Mouse (Mus musculus) heart, postnatal 0 days (tissue): Measurements from ENCODE around the gene Ctsk. TPM values are rescaled to one million over a fixed set of nuclear protein-coding genes. Genes with fewer than 3 reads are reported as not detected.
A peak's percentile ranks its signal among the peaks of the same experiment; 100 is the strongest.

ENCODE experiments used
- ATAC-seq: fragments of 200-750 bp; cut with Nextera tagmentation; 2 replicates; pipeline ENCODE4 v1.8.0; 2017; ENCODE audit warnings: low read depth, moderate number of reproducible peaks, moderate library complexity; ENCODE audit not compliant: insufficient read depth
- DNase-seq: peaks from one replicate; pipeline ENCODE4 v3.0.0-alpha.2; 2016; ENCODE audit warnings: low spot score
- H3K27ac ChIP-seq: fragments of 300-500 bp; sonication (generic); 2 replicates; pipeline ENCODE4 v1.5.1; 2014; ENCODE audit warnings: low read depth, mild to moderate bottlenecking
- H3K27me3 ChIP-seq: fragments of 300-500 bp; sonication (generic); 2 replicates; pipeline ENCODE4 v1.6.1; 2014; ENCODE audit warnings: low read length, mixed read lengths; ENCODE audit not compliant: control insufficient read depth, insufficient read depth
- H3K36me3 ChIP-seq: fragments of 300-500 bp; sonication (generic); replicated peaks from 2 replicates; pipeline ENCODE4 v1.6.1; 2014; ENCODE audit warnings: low read length, mixed read lengths; ENCODE audit not compliant: control insufficient read depth, insufficient read depth
- H3K4me1 ChIP-seq: fragments of 300-500 bp; sonication (generic); 2 replicates; pipeline ENCODE4 v1.6.1; 2014; ENCODE audit warnings: antibody characterized with exemption; ENCODE audit not compliant: control insufficient read depth, insufficient read depth
- H3K4me2 ChIP-seq: fragments of 300-500 bp; sonication (generic); 2 replicates; pipeline ENCODE4 v1.6.1; 2014; ENCODE audit warnings: low read depth, mild to moderate bottlenecking, low read length, moderate library complexity
- H3K4me3 ChIP-seq: fragments of 300-500 bp; sonication (generic); 2 replicates; pipeline ENCODE4 v1.5.1; 2014; ENCODE audit warnings: low read depth, low read length
- H3K9ac ChIP-seq: fragments of 300-500 bp; sonication (generic); replicated peaks from 2 replicates; pipeline ENCODE4 v1.6.1; 2014; ENCODE audit warnings: low read depth, low read length, mixed read lengths
- H3K9me3 ChIP-seq: fragments of 300-500 bp; sonication (generic); replicated peaks from 2 replicates; pipeline ENCODE4 v1.6.1; 2016; ENCODE audit warnings: low read length; ENCODE audit not compliant: control insufficient read depth
- CTCF ChIP-seq: IDR thresholded peaks from 2 replicates; pipeline ENCODE4 v1.5.1; 2016; ENCODE audit warnings: antibody characterized with exemption, control low read depth, low read depth
- EP300 ChIP-seq: IDR thresholded peaks from 2 replicates; pipeline ENCODE4 v1.6.1; 2016; ENCODE audit warnings: antibody characterized with exemption, low read depth
- WGBS: fragments of 180-500 bp; shearing (Covaris S2); extraction: QIAGEN DNeasy Blood & Tissue Kit; methylation state at CpG from one replicate; pipeline ENCODE4 v1.1.7; 2014; 5-methylcytosine and 5-hydroxymethylcytosine counted together
- polyA plus RNA-seq: library from polyadenylated mRNA; unstranded; fragments of >200 nt; fragmentation: Nextera tagmentation; extraction: Ambion mirVana; gene quantifications from 2 replicates; pipeline ENCODE4 v1.2.1, GENCODE M21; 2015
- total RNA-seq: library from RNA; depleted of rRNA; stranded (reverse); fragments of >200 nt; gene quantifications from 2 replicates; pipeline ENCODE4 v1.2.3, GENCODE M21; 2014; ENCODE audit warnings: low replicate concordance

Ctsk gene
- total and polyA plus RNA-seq, 2 experiments from 2014 or later, result 5.4 to 18.9 TPM

- no peaks in the 10 kb centered on the region for H3K4me1 ChIP-seq
- no peak overlapping the region for H3K4me2 ChIP-seq
- peak; percentile 76 for DNase-seq
- H3K4me3 ChIP-seq, result no peak overlapping the region
- ATAC-seq, result peak; percentile 58; the same call in 1 of the 2 replicates
- H3K27me3 ChIP-seq, result no peaks in the 10 kb centered on the region
- H3K36me3 ChIP-seq, result no peaks in the 10 kb centered on the region
- no peak overlapping the region for H3K27ac ChIP-seq
- TF ChIP-seq EP300, result no peak
- peak; percentile 86 for TF ChIP-seq CTCF
- no peaks in the 10 kb centered on the region for H3K9me3 ChIP-seq
- no peak overlapping the region for H3K9ac ChIP-seq
- 10% methylated on average over 10 of the region's 10 CpGs for WGBS
These were observed 18.4 kb downstream of the Ctsk start for GRCm38 (mm10) chr3:95517493-95517898.

- ATAC-seq (no peak), DNase-seq (no peak)
- Histone ChIP-seq H3K4me1 (no peaks in the 10 kb centered on the region), H3K27ac (no peak overlapping the region), H3K4me2 (no peak overlapping the region), H3K36me3 (no peaks in the 10 kb centered on the region), H3K27me3 (no peaks in the 10 kb centered on the region), H3K9me3 (no peaks in the 10 kb centered on the region), H3K9ac (no peak overlapping the region), H3K4me3 (no peak overlapping the region)
- WGBS, result 75% methylated on average over 7 of the region's 7 CpGs
- TF ChIP-seq CTCF (no peak), EP300 (no peak)
These were observed 19.8 kb downstream of the Ctsk start for GRCm38 (mm10) chr3:95518891-95519290.

GRCm38 (mm10) chr3:95519315-95519714 is 20.3 kb downstream of the Ctsk start:
- no peak overlapping the region for H3K9ac ChIP-seq
- H3K4me3 ChIP-seq, result no peak overlapping the region
- no peak for ATAC-seq
- H3K27me3 ChIP-seq, result no peaks in the 10 kb centered on the region
- 66% methylated on average over 2 of the region's 2 CpGs for WGBS
- TF ChIP-seq EP300 (no peak), CTCF (no peak)
- no peak overlapping the region for H3K4me2 ChIP-seq
- no peak overlapping the region for H3K27ac ChIP-seq
- H3K9me3 ChIP-seq, result no peaks in the 10 kb centered on the region
- no peak for DNase-seq
- H3K36me3 ChIP-seq, result no peaks in the 10 kb centered on the region
- H3K4me1 ChIP-seq, result no peaks in the 10 kb centered on the region

GRCm38 (mm10) chr3:95520100-95520499 is 21.0 kb downstream of the Ctsk start:
- no peaks in the 10 kb centered on the region for H3K36me3 ChIP-seq
- no peak overlapping the region for H3K4me3 ChIP-seq
- DNase-seq, result no peak
- H3K27me3 ChIP-seq, result no peaks in the 10 kb centered on the region
- no peaks in the 10 kb centered on the region for H3K4me1 ChIP-seq
- no peak overlapping the region for H3K27ac ChIP-seq
- no peak for ATAC-seq
- H3K9me3 ChIP-seq, result no peaks in the 10 kb centered on the region
- 83% methylated on average over 3 of the region's 3 CpGs for WGBS
- TF ChIP-seq EP300 (no peak), CTCF (no peak)
- no peak overlapping the region for H3K9ac ChIP-seq
- H3K4me2 ChIP-seq, result no peak overlapping the region

GRCm38 (mm10) chr3:95521168-95521567 is 22.1 kb downstream of the Ctsk start:
- no peak for ATAC-seq
- 74% methylated on average over 10 of the region's 10 CpGs for WGBS
- no peaks in the 10 kb centered on the region for H3K27me3 ChIP-seq
- H3K4me2 ChIP-seq, result no peak overlapping the region
- TF ChIP-seq CTCF (no peak), EP300 (no peak)
- no peak overlapping the region for H3K9ac ChIP-seq
- DNase-seq, result no peak
- no peaks in the 10 kb centered on the region for H3K36me3 ChIP-seq
- H3K9me3 ChIP-seq, result no peaks in the 10 kb centered on the region
- H3K4me3 ChIP-seq, result no peak overlapping the region
- no peak overlapping the region for H3K27ac ChIP-seq
- no peaks in the 10 kb centered on the region for H3K4me1 ChIP-seq

- H3K27ac ChIP-seq, result no peak overlapping the region
- 46% methylated on average over 3 of the region's 3 CpGs for WGBS
- DNase-seq, result no peak
These were observed 24.6 kb downstream of the Ctsk start for GRCm38 (mm10) chr3:95523662-95524061.

More at GRCm38 (mm10) chr3:95523662-95524061, 24.6 kb downstream of the Ctsk start:
- no peaks in the 10 kb centered on the region for H3K36me3 ChIP-seq
- no peaks in the 10 kb centered on the region for H3K9me3 ChIP-seq
- TF ChIP-seq EP300 (no peak), CTCF (no peak)
- H3K27me3 ChIP-seq, result no peaks in the 10 kb centered on the region
- ATAC-seq, result no peak
- H3K4me1 ChIP-seq, result no peaks in the 10 kb centered on the region
- no peak overlapping the region for H3K4me2 ChIP-seq
- no peak overlapping the region for H3K9ac ChIP-seq
- H3K4me3 ChIP-seq, result no peak overlapping the region
